Mouse (Mus musculus) 3T3-L1 (cell line): Measurements from ENCODE around the gene Ccdc88c.

Experiments
- DNase-seq: peaks from one replicate; pipeline ENCODE4 v3.0.0-alpha.2; 2015; ENCODE audit warnings: low read depth, low spot score

Ccdc88c gene

DNA sequence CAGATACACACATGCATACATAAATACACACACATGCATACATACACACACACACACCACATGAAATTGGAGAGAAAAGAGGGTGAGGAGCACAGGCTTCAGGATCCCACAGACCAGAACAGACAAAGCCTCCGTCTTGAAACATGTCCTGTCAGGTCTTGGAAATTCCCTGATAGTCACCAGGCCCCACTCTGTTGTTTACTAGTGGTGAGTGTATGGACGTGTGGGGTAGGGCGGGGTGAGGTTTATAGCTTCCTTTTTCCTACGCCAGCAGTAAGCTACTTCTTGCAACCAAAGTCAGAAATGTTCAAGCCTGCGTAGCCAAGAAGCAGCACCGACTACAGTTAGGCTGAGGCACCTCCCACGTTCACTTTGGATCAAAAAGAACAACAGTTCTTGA lies 145.7 kb downstream of the Ccdc88c start:
- DNase-seq: no peak

DNA sequence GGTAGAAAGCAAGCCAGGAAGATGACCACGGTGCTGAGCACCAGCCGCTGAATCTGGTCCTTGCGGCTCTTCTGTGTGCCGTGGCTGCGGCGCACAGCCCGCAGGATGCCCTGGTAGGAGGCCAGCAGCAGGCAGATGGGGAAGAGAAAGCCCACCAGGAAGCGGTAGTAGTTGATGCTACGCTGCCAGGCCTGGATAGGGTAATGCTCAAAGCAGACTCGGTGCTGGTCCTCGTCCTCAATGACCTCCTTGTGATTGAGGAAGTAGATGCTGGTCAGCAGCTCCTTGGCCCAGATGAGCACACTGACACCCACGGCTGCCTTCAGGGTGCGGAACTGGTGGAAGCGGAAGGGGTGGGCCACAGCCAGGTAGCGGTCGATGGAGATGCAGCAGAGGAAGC lies 150.3 kb downstream of the Ccdc88c start:
- DNase-seq: no peak

DNA sequence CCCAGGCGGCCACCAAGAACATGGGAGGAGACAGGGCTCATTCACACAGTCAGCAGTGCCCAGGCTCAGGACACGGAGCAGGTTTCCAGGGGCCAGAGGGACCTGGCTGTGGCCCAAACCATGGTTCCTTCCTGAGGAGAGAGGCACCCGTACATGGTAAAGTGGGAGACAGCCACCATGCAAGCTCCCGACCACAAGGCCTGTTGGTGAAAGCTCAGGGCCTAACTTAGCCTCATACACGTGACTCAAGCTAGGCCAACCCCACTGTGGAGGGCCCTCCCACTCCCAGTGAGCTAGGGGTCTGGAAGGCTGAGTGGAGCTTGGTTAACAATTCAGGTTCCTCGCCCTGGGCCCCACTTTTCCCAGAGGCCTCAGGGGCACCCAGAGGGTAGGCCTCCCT lies 150.9 kb downstream of the Ccdc88c start:
- no peak for DNase-seq

DNA sequence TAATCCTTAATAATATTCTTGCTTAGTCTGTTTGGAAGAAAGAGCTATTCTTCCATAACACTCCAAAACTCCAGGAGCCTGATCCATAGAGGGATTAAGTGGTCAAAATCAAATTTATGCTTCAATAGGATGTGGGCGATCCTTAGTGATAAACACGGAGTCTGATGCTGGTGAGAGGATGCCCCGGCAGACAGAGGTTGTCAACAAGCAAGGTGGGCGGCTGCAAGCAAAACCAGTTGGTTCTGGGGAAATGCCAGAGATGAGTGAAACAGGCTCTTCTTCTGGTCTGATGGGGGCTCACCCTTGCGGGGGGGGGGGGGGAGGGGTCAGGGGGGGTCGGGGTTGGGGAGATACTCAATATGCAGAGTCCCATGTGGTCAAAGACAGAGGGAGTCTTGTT lies 152.9 kb downstream of the Ccdc88c start:
- DNase-seq: no peak

DNA sequence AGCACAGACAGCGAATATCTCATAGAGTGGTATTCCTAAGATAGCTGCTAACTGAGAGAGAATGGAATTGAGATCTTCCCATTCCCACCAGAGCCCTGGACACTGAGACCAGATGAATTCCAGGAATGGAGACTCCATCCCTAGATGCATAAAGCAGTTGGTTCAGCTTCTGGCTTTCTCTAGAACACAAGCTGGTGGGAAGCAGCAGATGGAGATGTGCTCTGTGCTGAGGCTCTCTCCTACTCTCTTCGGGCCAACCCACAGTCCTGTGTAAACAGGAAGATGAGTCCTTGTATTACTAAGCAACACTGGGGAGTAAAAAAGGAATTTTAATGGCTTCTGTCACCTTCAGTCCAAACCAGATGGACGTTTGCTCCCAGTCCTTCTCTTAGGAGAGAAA lies 153.3 kb downstream of the Ccdc88c start:
- DNase-seq: no peak

DNA sequence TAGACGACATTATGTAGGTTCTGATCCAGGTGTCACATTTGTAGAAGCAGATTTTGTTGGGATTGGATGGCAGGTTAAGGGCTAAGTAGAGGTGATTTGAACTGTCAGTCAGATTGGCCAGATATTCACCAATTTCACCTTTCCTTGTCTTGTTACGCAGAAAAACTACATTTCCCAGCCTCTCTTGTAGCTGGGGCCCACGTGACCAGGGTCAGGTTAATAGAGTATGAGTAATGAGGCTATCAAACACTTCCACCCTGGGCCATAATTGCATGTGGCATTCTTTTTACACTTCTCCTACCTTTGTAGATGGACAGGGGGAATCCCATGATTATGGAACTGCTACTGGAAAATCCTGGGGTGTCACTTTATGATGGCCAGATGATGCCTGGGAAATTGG lies 155.2 kb downstream of the Ccdc88c start:
- DNase-seq: no peak

DNA sequence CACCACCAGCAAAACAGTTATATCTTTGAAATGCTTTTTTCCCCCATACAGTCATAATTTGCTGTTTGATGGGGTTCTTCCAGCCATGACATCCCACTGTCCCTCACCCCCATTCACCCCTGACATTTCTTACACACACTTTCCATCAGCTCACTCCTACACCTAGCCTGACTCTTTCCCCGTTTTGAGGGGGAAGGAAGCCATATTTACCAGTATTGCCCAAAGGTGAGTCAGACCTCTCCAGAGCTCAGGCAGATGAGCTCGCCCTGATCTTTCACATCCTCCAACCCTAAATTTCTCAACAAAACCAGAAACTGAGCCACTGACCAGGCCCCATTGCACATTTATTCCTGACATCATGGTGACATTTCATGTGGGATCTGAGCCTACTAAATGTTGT lies 157.0 kb downstream of the Ccdc88c start:
- no peak for DNase-seq

DNA sequence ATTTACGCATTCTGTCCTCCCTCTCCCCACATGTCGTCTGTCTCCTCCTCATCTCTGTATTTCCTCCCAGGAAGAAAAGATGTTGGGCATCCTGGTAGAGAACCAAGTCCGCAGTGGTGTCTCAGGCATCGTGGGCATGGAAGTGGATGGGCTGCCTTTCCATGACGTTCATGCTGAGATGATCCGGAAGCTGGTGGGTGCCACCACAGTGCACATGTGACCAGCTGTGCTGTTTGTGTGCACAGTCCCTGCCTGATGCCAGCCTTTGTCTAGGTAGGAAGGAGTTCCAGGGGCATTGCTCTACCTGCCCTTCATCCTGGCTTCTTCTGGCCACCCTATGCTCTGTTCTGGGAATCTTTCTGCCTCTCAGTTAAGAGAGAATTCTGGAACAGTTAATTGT lies 157.6 kb downstream of the Ccdc88c start:
- DNase-seq: no peak

DNA sequence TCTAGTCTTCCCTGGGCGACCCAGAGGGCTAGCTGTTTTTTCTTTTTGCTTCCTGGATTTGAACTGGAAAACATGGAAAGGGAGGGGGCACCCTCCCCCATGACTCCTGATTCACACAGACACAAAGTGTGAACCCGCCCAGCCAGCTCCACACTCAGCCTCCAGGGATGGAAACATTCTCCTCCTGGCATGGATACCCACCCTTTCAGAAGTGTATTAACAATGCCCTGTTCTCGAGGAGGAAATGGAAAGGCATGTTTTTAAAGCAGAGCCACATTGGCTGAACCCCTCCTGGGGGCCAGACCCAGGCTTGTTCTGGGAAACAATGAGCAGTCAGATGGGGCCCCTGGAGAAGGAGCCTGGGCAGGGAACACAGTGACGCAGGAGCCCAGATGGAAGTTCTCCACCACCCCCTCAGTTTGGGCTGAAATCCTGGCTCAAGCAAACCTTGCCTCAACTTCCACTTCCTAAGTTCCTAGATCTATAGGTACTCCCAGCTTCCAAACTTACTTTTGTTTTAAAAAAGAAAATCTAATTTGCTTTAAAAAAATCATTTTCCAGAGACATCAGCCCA lies 160.7 kb downstream of the Ccdc88c start:
- no peak for DNase-seq

DNA sequence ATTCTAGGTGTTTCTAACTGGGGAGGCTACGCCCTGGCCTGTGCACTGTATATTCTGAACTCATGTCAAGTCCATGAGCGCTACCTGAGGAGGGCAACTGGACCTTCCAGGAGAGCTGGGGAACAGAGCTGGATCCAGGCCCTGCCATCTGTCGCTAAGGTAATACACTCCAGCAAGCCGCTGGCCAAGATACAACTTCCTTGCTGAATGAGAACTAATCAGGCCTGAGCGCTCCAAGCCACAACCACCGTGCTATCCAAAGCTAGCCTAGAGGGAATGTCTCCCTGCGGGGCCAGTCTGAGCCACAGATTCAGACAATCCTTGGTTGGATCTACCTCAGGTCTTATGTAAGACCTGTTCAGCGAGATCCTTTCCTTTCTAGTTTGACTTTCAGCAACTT lies 161.8 kb downstream of the Ccdc88c start:
- no peak for DNase-seq

DNA sequence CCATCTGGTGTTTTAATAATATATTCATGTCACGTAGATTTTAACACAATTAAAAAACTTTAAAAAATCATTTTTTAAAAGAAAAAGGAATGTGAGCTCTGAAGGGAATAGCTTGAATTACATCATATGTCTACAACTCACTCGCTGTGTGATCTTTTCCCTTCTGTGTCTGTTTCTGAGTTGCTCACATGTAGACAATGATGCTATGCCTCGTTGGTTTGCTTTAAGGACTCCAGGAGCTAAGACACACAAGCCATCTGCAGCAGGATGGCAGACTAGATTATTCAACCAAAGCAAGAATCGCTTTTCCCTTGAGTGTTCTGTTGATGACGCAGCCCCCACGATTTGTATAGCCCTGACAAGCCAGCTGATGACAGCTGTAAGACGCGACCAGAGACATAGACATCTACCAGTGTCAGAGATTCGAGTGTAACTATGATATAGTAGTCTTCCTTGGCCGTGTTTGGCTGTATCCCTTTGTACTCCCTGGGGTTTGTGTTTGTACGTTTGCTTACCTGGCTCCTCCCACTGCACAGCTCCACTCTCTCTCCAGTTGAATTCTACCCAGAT lies 163.3 kb downstream of the Ccdc88c start:
- DNase-seq: no peak

DNA sequence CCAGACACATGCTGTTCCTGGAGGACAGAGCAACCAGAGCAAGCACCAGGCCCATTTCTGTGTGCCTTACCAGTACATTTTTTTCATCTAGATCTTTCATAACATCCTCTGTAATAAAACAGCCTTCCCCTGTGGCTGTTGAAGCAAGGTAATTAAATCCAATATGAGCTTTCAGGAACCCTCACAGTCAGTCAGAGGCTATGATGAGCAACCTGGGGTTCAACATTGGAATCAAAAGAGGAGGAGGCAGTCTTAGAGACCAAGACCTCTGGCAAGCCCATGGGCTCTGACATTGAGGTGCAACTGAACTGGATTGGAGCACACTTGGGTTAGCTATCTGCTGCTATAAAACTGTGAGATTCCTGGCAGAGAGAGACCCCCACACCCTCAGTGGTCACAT lies 163.8 kb downstream of the Ccdc88c start:
- no peak for DNase-seq

DNA sequence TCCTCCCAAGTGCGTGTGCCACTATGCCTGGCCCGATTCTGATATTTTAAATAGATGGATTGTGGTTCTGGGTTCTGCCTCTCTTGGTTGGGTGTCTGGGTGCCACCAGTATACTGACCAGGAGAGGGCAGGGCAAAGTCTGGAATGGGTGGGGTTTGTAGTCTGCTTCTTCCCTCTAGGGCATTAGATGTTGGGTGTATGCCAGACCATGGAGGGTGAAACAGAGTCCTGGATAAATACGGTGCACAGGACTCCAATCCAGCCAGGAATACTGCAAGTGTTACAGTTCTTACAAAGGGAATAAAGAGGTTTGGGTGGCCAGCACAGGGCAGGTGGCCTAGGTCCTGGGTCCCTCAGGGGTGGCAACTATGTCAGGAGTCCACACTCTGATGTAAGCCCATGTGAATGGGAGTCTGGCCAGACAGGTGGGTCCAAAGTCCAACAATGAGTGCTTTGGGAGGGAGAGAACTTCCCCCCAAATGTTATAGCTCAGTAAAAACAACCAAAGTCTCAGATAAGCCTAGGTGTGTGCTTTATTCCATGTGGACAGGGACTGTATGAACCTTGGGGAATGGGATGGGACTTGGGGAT lies 165.9 kb downstream of the Ccdc88c start:
- DNase-seq: no peak

DNA sequence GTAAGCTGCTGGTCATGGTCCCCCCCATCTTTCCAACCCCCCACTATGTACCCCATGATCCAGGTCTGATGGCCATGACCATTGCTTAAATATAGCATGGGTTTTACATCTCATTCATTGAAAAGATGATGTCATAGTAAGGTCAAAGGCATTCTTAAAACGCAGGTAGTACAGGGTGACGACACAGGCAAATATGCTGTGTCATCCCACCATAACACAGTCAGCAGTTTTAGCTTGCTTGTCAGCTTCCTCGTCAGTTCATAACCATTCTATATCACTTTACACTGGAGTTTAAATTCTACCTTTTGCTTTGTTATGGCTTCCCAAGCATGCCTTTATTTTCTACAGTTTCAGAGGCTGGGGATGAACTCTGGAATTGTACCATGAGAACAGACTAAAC lies 166.6 kb downstream of the Ccdc88c start:
- no peak for DNase-seq
